Mouse (Mus musculus): ENCODE measurements around the gene Rpl27. TPM values are rescaled to one million over a fixed set of nuclear protein-coding genes. Genes with fewer than 3 reads are reported as not detected.
"Not testable (repeated sequence)": the region's sequence is repeated elsewhere in the genome, so short reads cannot be mapped to it uniquely, and the experiment has no call there.

The Rpl27 gene
- polyA plus RNA-seq, 1 experiment from 2014 or later = 288 TPM

- under 1% methylated on average over 14 of the region's 14 CpGs for WGBS
- H3K4me2 ChIP-seq (ENCODE audit: low read depth, low read length) = peak overlapping the region; percentile 76
Measured at GRCm38 (mm10) chr11:101442760-101443159, 662 bp downstream of the Rpl27 start.

GRCm38 (mm10) chr11:101446319-101446718 lies 4.2 kb downstream of the Rpl27 start:
- WGBS = 69% methylated on average over 1 of the region's 1 CpGs
- Histone ChIP-seq H3K9ac (ENCODE audit: low read depth, low read length) (no peak overlapping the region), H3K27ac (ENCODE audit: low read length) (no peak overlapping the region), H3K36me3 (ENCODE audit: control insufficient read depth, insufficient read depth, low read length) (peaks cover 13% of the 10 kb centered on the region), H3K4me1 (ENCODE audit: control insufficient read depth, insufficient read depth, low read length) (peaks cover 25% of the 10 kb centered on the region), H3K4me3 (ENCODE audit: low read length) (no peak overlapping the region), H3K9me3 (ENCODE audit: control insufficient read depth, low read length) (no peaks in the 10 kb centered on the region), H3K4me2 (ENCODE audit: low read depth, low read length) (no peak overlapping the region), H3K27me3 (replicated peaks; ENCODE audit: control insufficient read depth, insufficient read depth, low read length) (no peaks in the 10 kb centered on the region)
- no peak for ATAC-seq

More at GRCm38 (mm10) chr11:101442760-101443159, 662 bp downstream of the Rpl27 start:
- Histone ChIP-seq H3K9me3 (ENCODE audit: control insufficient read depth, low read length) (no peaks in the 10 kb centered on the region), H3K27me3 (replicated peaks; ENCODE audit: control insufficient read depth, insufficient read depth, low read length) (no peaks in the 10 kb centered on the region), H3K4me3 (ENCODE audit: low read length) (peak overlapping the region; percentile 83), H3K4me1 (ENCODE audit: control insufficient read depth, insufficient read depth, low read length) (peaks cover 17% of the 10 kb centered on the region), H3K27ac (ENCODE audit: low read length) (peak overlapping the region; percentile 85), H3K9ac (ENCODE audit: low read depth, low read length) (peak overlapping the region; percentile 90), H3K36me3 (ENCODE audit: control insufficient read depth, insufficient read depth, low read length) (peaks cover 13% of the 10 kb centered on the region)
- ATAC-seq = no peak

DNA sequence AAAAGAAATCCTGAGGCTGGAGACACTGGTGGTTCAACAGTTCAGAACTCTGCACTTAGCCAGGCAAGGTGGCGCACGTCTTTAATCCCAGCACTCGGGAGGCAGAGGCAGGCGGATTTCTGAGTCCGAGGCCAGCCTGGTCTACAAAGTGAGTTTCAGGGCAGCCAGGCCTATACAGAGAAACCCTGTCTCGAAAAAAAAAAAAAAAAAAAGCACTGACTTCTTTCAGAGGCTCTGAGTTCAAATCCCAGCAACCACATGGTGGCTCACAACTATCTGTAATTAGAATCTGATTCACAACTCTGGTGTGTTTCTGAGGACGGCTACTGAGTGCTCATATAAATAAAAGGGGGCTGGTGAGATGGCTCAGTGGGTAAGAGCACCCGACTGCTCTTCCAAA lies 4.8 kb downstream of the Rpl27 start:
- ATAC-seq; H3K4me3 ChIP-seq (ENCODE audit: low read length): not testable (repeated sequence)

GRCm38 (mm10) chr11:101447786-101448185 lies 5.7 kb downstream of the Rpl27 start:
- Histone ChIP-seq H3K27me3 (replicated peaks; ENCODE audit: control insufficient read depth, insufficient read depth, low read length) (no peaks in the 10 kb centered on the region), H3K4me3 (ENCODE audit: low read length) (peak overlapping the region; percentile 53; the same call in 1 of the 2 replicates), H3K9me3 (ENCODE audit: control insufficient read depth, low read length) (no peaks in the 10 kb centered on the region), H3K27ac (ENCODE audit: low read length) (peak overlapping the region; percentile 55), H3K4me1 (ENCODE audit: control insufficient read depth, insufficient read depth, low read length) (peaks cover 30% of the 10 kb centered on the region), H3K9ac (ENCODE audit: low read depth, low read length) (0 out of 2 replicates have a peak overlapping the region, but pooled peaks have one; percentile 64), H3K4me2 (ENCODE audit: low read depth, low read length) (peak overlapping the region; percentile 51; the same call in 1 of the 2 replicates), H3K36me3 (ENCODE audit: control insufficient read depth, insufficient read depth, low read length) (peaks cover 13% of the 10 kb centered on the region)
- WGBS = 85% methylated on average over 5 of the region's 5 CpGs
- ATAC-seq = no peak

More for the DNA sequence above, 4.8 kb downstream of the Rpl27 start:
- H3K4me1 ChIP-seq (ENCODE audit: control insufficient read depth, insufficient read depth, low read length) = peaks cover 27% of the 10 kb centered on the region
- H3K9ac ChIP-seq (ENCODE audit: low read depth, low read length); H3K27ac ChIP-seq (ENCODE audit: low read length); H3K9me3 ChIP-seq (ENCODE audit: control insufficient read depth, low read length); H3K4me2 ChIP-seq (ENCODE audit: low read depth, low read length); H3K27me3 ChIP-seq (replicated peaks; ENCODE audit: control insufficient read depth, insufficient read depth, low read length): not testable (repeated sequence)
- H3K36me3 ChIP-seq (ENCODE audit: control insufficient read depth, insufficient read depth, low read length) = peaks cover 13% of the 10 kb centered on the region
- 91% methylated on average over 8 of the region's 8 CpGs for WGBS

GRCm38 (mm10) chr11:101448274-101448746 lies 6.2 kb downstream of the Rpl27 start, which contains the start of gene Ifi35:
Gene Ifi35, plus strand, starts transcription at chr11:101448407.
- 16% methylated on average over 10 of the region's 10 CpGs for WGBS
- no peaks in the 10 kb centered on the region for H3K27me3 ChIP-seq (replicated peaks; ENCODE audit: control insufficient read depth, insufficient read depth, low read length)
- H3K4me3 ChIP-seq (ENCODE audit: low read length) = peak within 1 kb of the TSS; percentile 53
- peak within 1 kb of the TSS; percentile 64 for H3K9ac ChIP-seq (ENCODE audit: low read depth, low read length)
- H3K4me1 ChIP-seq (ENCODE audit: control insufficient read depth, insufficient read depth, low read length) = peaks cover 29% of the 10 kb centered on the region
- peak within 1 kb of the TSS; percentile 51 for H3K4me2 ChIP-seq (ENCODE audit: low read depth, low read length)
- H3K9me3 ChIP-seq (ENCODE audit: control insufficient read depth, low read length) = no peaks in the 10 kb centered on the region
- H3K36me3 ChIP-seq (ENCODE audit: control insufficient read depth, insufficient read depth, low read length) = peaks cover 13% of the 10 kb centered on the region
- peak within 1 kb of the TSS; percentile 55 for H3K27ac ChIP-seq (ENCODE audit: low read length)
- peak; percentile 83 for ATAC-seq

- Histone ChIP-seq H3K27ac (ENCODE audit: low read length) (peak overlapping the region; percentile 55), H3K36me3 (ENCODE audit: control insufficient read depth, insufficient read depth, low read length) (peaks cover 9% of the 10 kb centered on the region), H3K9me3 (ENCODE audit: control insufficient read depth, low read length) (no peaks in the 10 kb centered on the region), H3K4me1 (ENCODE audit: control insufficient read depth, insufficient read depth, low read length) (peaks cover 23% of the 10 kb centered on the region), H3K9ac (ENCODE audit: low read depth, low read length) (peak overlapping the region; percentile 64), H3K27me3 (replicated peaks; ENCODE audit: control insufficient read depth, insufficient read depth, low read length) (no peaks in the 10 kb centered on the region), H3K4me2 (ENCODE audit: low read depth, low read length) (peak overlapping the region; percentile 51), H3K4me3 (ENCODE audit: low read length) (peak overlapping the region; percentile 53)
- no peak for ATAC-seq
- 71% methylated on average over 4 of the region's 4 CpGs for WGBS
Measured at GRCm38 (mm10) chr11:101448899-101449298, 6.8 kb downstream of the Rpl27 start.

- WGBS = 75% methylated on average over 4 of the region's 4 CpGs
- not testable (repeated sequence) for H3K4me2 ChIP-seq (ENCODE audit: low read depth, low read length); H3K4me3 ChIP-seq (ENCODE audit: low read length); H3K27me3 ChIP-seq (replicated peaks; ENCODE audit: control insufficient read depth, insufficient read depth, low read length); H3K9me3 ChIP-seq (ENCODE audit: control insufficient read depth, low read length); H3K9ac ChIP-seq (ENCODE audit: low read depth, low read length); ATAC-seq; H3K36me3 ChIP-seq (ENCODE audit: control insufficient read depth, insufficient read depth, low read length); H3K27ac ChIP-seq (ENCODE audit: low read length)
- peaks cover 20% of the 10 kb centered on the region for H3K4me1 ChIP-seq (ENCODE audit: control insufficient read depth, insufficient read depth, low read length)
Measured at GRCm38 (mm10) chr11:101449596-101449995, 7.5 kb downstream of the Rpl27 start.

- Histone ChIP-seq H3K27ac (ENCODE audit: low read length) (no peak overlapping the region), H3K4me3 (ENCODE audit: low read length) (no peak overlapping the region), H3K4me2 (ENCODE audit: low read depth, low read length) (no peak overlapping the region), H3K9ac (ENCODE audit: low read depth, low read length) (no peak overlapping the region), H3K27me3 (replicated peaks; ENCODE audit: control insufficient read depth, insufficient read depth, low read length) (no peaks in the 10 kb centered on the region), H3K36me3 (ENCODE audit: control insufficient read depth, insufficient read depth, low read length) (no peaks in the 10 kb centered on the region), H3K4me1 (ENCODE audit: control insufficient read depth, insufficient read depth, low read length) (peaks cover 19% of the 10 kb centered on the region), H3K9me3 (ENCODE audit: control insufficient read depth, low read length) (no peaks in the 10 kb centered on the region)
- no peak for ATAC-seq
- WGBS = 82% methylated on average over 3 of the region's 3 CpGs
Measured at GRCm38 (mm10) chr11:101450394-101450793, 8.3 kb downstream of the Rpl27 start.

GRCm38 (mm10) chr11:101451536-101451935 lies 9.4 kb downstream of the Rpl27 start:
- H3K27me3 ChIP-seq (replicated peaks; ENCODE audit: control insufficient read depth, insufficient read depth, low read length) = no peaks in the 10 kb centered on the region
- H3K36me3 ChIP-seq (ENCODE audit: control insufficient read depth, insufficient read depth, low read length) = no peaks in the 10 kb centered on the region
- H3K9me3 ChIP-seq (ENCODE audit: control insufficient read depth, low read length) = no peaks in the 10 kb centered on the region
- no peak overlapping the region; the same call in 1 of the 2 replicates for H3K4me2 ChIP-seq (ENCODE audit: low read depth, low read length)
- H3K27ac ChIP-seq (ENCODE audit: low read length) = peak overlapping the region; percentile 9; the same call in 1 of the 2 replicates
- 88% methylated on average over 10 of the region's 10 CpGs for WGBS
- H3K4me1 ChIP-seq (ENCODE audit: control insufficient read depth, insufficient read depth, low read length) = peaks cover 21% of the 10 kb centered on the region
- no peak overlapping the region for H3K9ac ChIP-seq (ENCODE audit: low read depth, low read length)
- ATAC-seq = no peak
- no peak overlapping the region for H3K4me3 ChIP-seq (ENCODE audit: low read length)
